Mouse (Mus musculus) heart, adult 2 months (tissue): ENCODE measurements around the gene Rbm6. TPM values are rescaled to one million over a fixed set of nuclear protein-coding genes. Genes with fewer than 3 reads are reported as not detected.

Experiments used
- DNase-seq, 2 experiments: peaks; one replicate each; pipeline ENCODE4 v3.0.0; 2021
- H3K27ac ChIP-seq: fragments of 200-600 bp; 2 replicates; pipeline ENCODE4 v1.8.1; 2022
- H3K27me3 ChIP-seq: fragments of 200-500 bp; 2 replicates; pipeline ENCODE4 v1.6.1; 2012; ENCODE audit warnings: mild to moderate bottlenecking, low read length, inconsistent platforms, mixed read lengths; ENCODE audit not compliant: control insufficient read depth, insufficient read depth
- H3K36me3 ChIP-seq: fragments of 200-500 bp; 2 replicates; pipeline ENCODE4 v1.6.1; 2012; ENCODE audit warnings: low read length, inconsistent platforms; ENCODE audit not compliant: control insufficient read depth, insufficient read depth
- H3K4me1 ChIP-seq: fragments of 200-500 bp; 2 replicates; pipeline ENCODE4 v1.6.1; 2011; ENCODE audit warnings: low read length; ENCODE audit not compliant: control insufficient read depth, insufficient read depth
- H3K4me3 ChIP-seq: fragments of 200-600 bp; 2 replicates; pipeline ENCODE4 v1.8.1; 2022
- H3K79me2 ChIP-seq: fragments of 200-500 bp; replicated peaks from 2 replicates; pipeline ENCODE4 v1.6.1; 2012; ENCODE audit warnings: mild to moderate bottlenecking, inconsistent platforms, low read length, moderate library complexity, mixed read lengths; ENCODE audit not compliant: control insufficient read depth, insufficient read depth
- H3K9ac ChIP-seq: fragments of 200-500 bp; 2 replicates; pipeline ENCODE4 v1.6.1; 2012; ENCODE audit warnings: low read depth, mild to moderate bottlenecking, control low read depth, inconsistent platforms, low read length, mixed read lengths
- CTCF ChIP-seq: fragments of 200-600 bp; IDR thresholded peaks from 2 replicates; pipeline ENCODE4 v1.8.1; 2022; ENCODE audit warnings: antibody characterized with exemption, mild to moderate bottlenecking, moderate library complexity
- EP300 ChIP-seq: fragments of 200-500 bp; IDR thresholded peaks from 2 replicates; pipeline ENCODE4 v1.6.1; 2011; ENCODE audit warnings: low read depth, low read length, control low read depth; ENCODE audit not compliant: insufficient read depth
- POLR2A ChIP-seq: fragments of 200-500 bp; IDR thresholded peaks from 2 replicates; pipeline ENCODE4 v1.6.1; 2011; ENCODE audit warnings: mild to moderate bottlenecking, low read depth, low read length, control low read depth; ENCODE audit not compliant: insufficient read depth
- WGBS: fragments of 180-500 bp; shearing (Covaris S2); methylation state at CpG from one replicate; pipeline ENCODE4 v1.1.7; 2018; 5-methylcytosine and 5-hydroxymethylcytosine counted together
- intact Hi-C: fragments of 180-260 bp; cut with DNase I; formaldehyde crosslinking; loops from one replicate; pipeline ENCODE4 v1.15.1; 2025
- long read RNA-seq: library from polyadenylated mRNA; stranded (forward); transcript quantifications from one replicate; pipeline ENCODE4 v2.0.0, GENCODE M21; 2021
- polyA plus RNA-seq: library from polyadenylated mRNA; depleted of rRNA; stranded (reverse); fragments of >200 nt; gene quantifications from 2 replicates; pipeline ENCODE4 v1.2.3, GENCODE M21; 2012; rRNA removed
- total RNA-seq, 2 experiments: library from RNA; stranded (reverse); gene quantifications; 2 replicates each; pipeline ENCODE4 v1.2.3; 2021

The Rbm6 gene
- total RNA-seq: 10 to 100 TPM; 29.8 to 31.2 TPM
- polyA plus RNA-seq: 8.3 and 18.1 TPM in 2 replicates
- long read RNA-seq, transcript Rbm6-207 (21 exons, 3,716 nt): major isoform, 11 of 28 reads
- long read RNA-seq, transcript Rbm6-201 (21 exons, 3,999 nt): minor isoform, 6 of 28 reads
- long read RNA-seq, partial matches to known transcripts: 3 of 28 reads
- long read RNA-seq, other reads (novel, unspliced or antisense): 8 of 28 reads

- H3K4me1 ChIP-seq: no peaks in the 10 kb centered on the region; the same call in none of the 2 replicates
- 5% methylated on average over 14 of the region's 14 CpGs for WGBS
- peaks cover 7% of the 10 kb centered on the region for H3K36me3 ChIP-seq
- intact Hi-C loops: no loop called here
- no peak for TF ChIP-seq EP300
- peak within 1 kb of the TSS; percentile 97 for H3K9ac ChIP-seq
- H3K79me2 ChIP-seq: no peaks in the 10 kb centered on the region; the same call in 1 of the 2 replicates
- DNase-seq: no peak
- peak within 1 kb of the TSS; percentile 97 for H3K4me3 ChIP-seq
- no peaks in the 10 kb centered on the region for H3K27me3 ChIP-seq
- H3K27ac ChIP-seq: peak within 1 kb of the TSS; percentile 85
Measured at GRCm38 (mm10) chr9:107873137-107873536, at the start of gene Rbm6. Rbm6 (minus strand) TSS chr9:107873237.

- H3K36me3 ChIP-seq: no peaks in the 10 kb centered on the region
- intact Hi-C loops: no loop called here
- H3K4me1 ChIP-seq: peaks cover 4% of the 10 kb centered on the region
- no peak overlapping the region for H3K27ac ChIP-seq
- no peak for DNase-seq
- no peak overlapping the region for H3K4me3 ChIP-seq
- H3K9ac ChIP-seq: no peak overlapping the region
- WGBS: 66% methylated on average over 5 of the region's 5 CpGs
- no peaks in the 10 kb centered on the region for H3K27me3 ChIP-seq
- TF ChIP-seq CTCF (no peak), EP300 (no peak), POLR2A (no peak)
- H3K79me2 ChIP-seq: no peaks in the 10 kb centered on the region
Measured at GRCm38 (mm10) chr9:107919441-107919840, 46.4 kb upstream of the Rbm6 start.

GRCm38 (mm10) chr9:107918884-107919283, 45.8 kb upstream of the Rbm6 start:
- 82% methylated on average over 6 of the region's 6 CpGs for WGBS
- Histone ChIP-seq H3K9ac (no peak overlapping the region), H3K4me3 (no peak overlapping the region), H3K36me3 (no peaks in the 10 kb centered on the region), H3K27me3 (no peaks in the 10 kb centered on the region), H3K4me1 (peaks cover 1% of the 10 kb centered on the region; the same call in 1 of the 2 replicates), H3K79me2 (no peaks in the 10 kb centered on the region), H3K27ac (no peak overlapping the region)
- no peak for DNase-seq
- no peak for TF ChIP-seq POLR2A
- TF ChIP-seq EP300: no peak
- no peak for TF ChIP-seq CTCF
- intact Hi-C loops: no loop called here

- H3K9ac ChIP-seq: no peak overlapping the region
- H3K27me3 ChIP-seq: no peaks in the 10 kb centered on the region
- no peaks in the 10 kb centered on the region for H3K36me3 ChIP-seq
- H3K4me1 ChIP-seq: no peaks in the 10 kb centered on the region
- no peaks in the 10 kb centered on the region for H3K79me2 ChIP-seq
- intact Hi-C loops: no loop called here
- WGBS: 46% methylated on average over 13 of the region's 13 CpGs
- no peak for DNase-seq
- H3K4me3 ChIP-seq: no peak overlapping the region
- TF ChIP-seq CTCF (no peak), EP300 (no peak), POLR2A (no peak)
- H3K27ac ChIP-seq: no peak overlapping the region
Measured at GRCm38 (mm10) chr9:107917895-107918608, 45.0 kb upstream of the Rbm6 start.

GRCm38 (mm10) chr9:107914764-107915420, 41.9 kb upstream of the Rbm6 start:
- Histone ChIP-seq H3K4me3 (no peak overlapping the region), H3K27me3 (no peaks in the 10 kb centered on the region), H3K79me2 (no peaks in the 10 kb centered on the region), H3K9ac (no peak overlapping the region), H3K4me1 (no peaks in the 10 kb centered on the region), H3K36me3 (no peaks in the 10 kb centered on the region), H3K27ac (no peak overlapping the region)
- TF ChIP-seq POLR2A (no peak), EP300 (no peak), CTCF (no peak)
- DNase-seq: no peak
- 75% methylated on average over 16 of the region's 16 CpGs for WGBS
- intact Hi-C loops: no loop called here
